In the genomic region with DNA sequence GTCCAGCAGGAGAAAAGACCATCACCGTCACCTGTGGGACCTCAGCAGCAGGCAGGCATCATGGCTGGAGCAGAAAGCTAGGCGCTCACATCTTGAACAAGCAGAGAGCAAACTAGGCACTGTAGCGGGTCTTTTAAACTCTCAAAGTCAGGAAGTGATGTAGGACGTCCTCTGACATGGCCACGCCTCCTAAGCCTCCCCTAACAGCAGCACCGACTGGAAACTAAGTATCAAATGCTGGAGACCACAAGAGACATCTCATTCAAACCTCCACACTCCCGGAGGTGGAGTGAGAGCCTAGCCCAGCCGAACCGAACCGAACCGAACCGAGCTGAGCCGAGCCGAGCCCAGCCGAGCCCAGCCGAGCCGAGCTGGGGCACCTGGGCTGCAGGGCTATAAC, we compare ENCODE assay signal across 7 mouse cellular contexts. TPM values are rescaled to one million over a fixed set of nuclear protein-coding genes. Genes with fewer than 3 reads are reported as not detected.
DNase-seq lines count a peak whose midpoint lies in the region; ATAC-seq lines count a peak whose summit lies in the region.

No protein-coding gene starts in this region.

- no peaks in the 10 kb centered on the region for H3K27me3 ChIP-seq in hindbrain, embryonic 11.5 days (ENCODE audit: control insufficient read depth, insufficient read depth, low read length)

- H3K4me2 ChIP-seq in hindbrain, embryonic 11.5 days (replicated peaks; ENCODE audit: low read depth, low read length), result peak overlapping the region; percentile 9; the same call in 1 of the 2 replicates

- H3K27ac ChIP-seq in hindbrain, embryonic 11.5 days (ENCODE audit: low read depth, low read length), result no peak overlapping the region

- peak; percentile 70 for DNase-seq in ES-CJ7 (ENCODE audit: low read depth, low spot score)
- DNase-seq in ZHBTc4 (ENCODE audit: low read depth, low spot score), result peak; percentile 54
- peak; percentile 8 for DNase-seq in hindbrain, embryonic 11.5 days (ENCODE audit: low spot score)
- DNase-seq in lung, postnatal 25 days (ENCODE audit: low spot score), result peak; percentile 4
- no peak for DNase-seq in urinary bladder, postnatal 14 days (ENCODE audit: low spot score)

- 26% methylated on average over 17 of the region's 17 CpGs for WGBS in hindbrain, embryonic 11.5 days

- no peak for ATAC-seq in hindbrain, embryonic 11.5 days (ENCODE audit: low FRiP score)
- ATAC-seq in erythroblast, adult 5-6 weeks (replicated peaks; ENCODE audit: low FRiP score, poor library complexity, severe bottlenecking), result no peak
- ATAC-seq in granulocyte monocyte progenitor cell, adult 5-6 weeks (replicated peaks; ENCODE audit: poor library complexity, severe bottlenecking), result no peak

- no peaks in the 10 kb centered on the region for H3K4me1 ChIP-seq in hindbrain, embryonic 11.5 days (replicated peaks; ENCODE audit: control insufficient read depth, insufficient read depth, low read length)

- no peak overlapping the region for H3K9ac ChIP-seq in hindbrain, embryonic 11.5 days (ENCODE audit: low read depth, low read length)

- H3K9me3 ChIP-seq in hindbrain, embryonic 11.5 days (ENCODE audit: control insufficient read depth, low read length), result no peaks in the 10 kb centered on the region

- H3K4me3 ChIP-seq in hindbrain, embryonic 11.5 days (ENCODE audit: low read depth, low read length), result peak overlapping the region; percentile 6

- H3K36me3 ChIP-seq in hindbrain, embryonic 11.5 days (ENCODE audit: control insufficient read depth, insufficient read depth, low read length), result no peaks in the 10 kb centered on the region

RNA-seq across cellular contexts. Expression of gene Csnk1e, which starts 15.2 kb away (rescaled TPM):
- 193 and 195 TPM in 2 replicates for polyA plus RNA-seq in hindbrain, embryonic 11.5 days (2014; fragmentation: Nextera tagmentation; extraction: Ambion mirVana)
- 13.2 and 14.6 TPM in 2 replicates for total RNA-seq in erythroblast, adult 5-6 weeks (2015; ENCODE audit: low replicate concordance)
- 3.9 and 16.3 TPM in 2 replicates for total RNA-seq in erythroblast, adult 5-6 weeks (2017; ENCODE audit: low replicate concordance)
- 63.6 and 79.1 TPM in 2 replicates for total RNA-seq in granulocyte monocyte progenitor cell, adult 5-6 weeks (2014; fragmentation: Nextera tagmentation)
- total RNA-seq in granulocyte monocyte progenitor cell, adult 5-6 weeks (2017), result 31.3 and 31.6 TPM in 2 replicates

RNA-seq across cellular contexts. Expression of gene Kcnj4, which starts 34.5 kb away (rescaled TPM):
- polyA plus RNA-seq in hindbrain, embryonic 11.5 days (2014; fragmentation: Nextera tagmentation; extraction: Ambion mirVana), result not detected in 2 replicates
- not detected in 2 replicates for total RNA-seq in erythroblast, adult 5-6 weeks (2015; ENCODE audit: low replicate concordance)
- not detected in 2 replicates for total RNA-seq in erythroblast, adult 5-6 weeks (2017; ENCODE audit: low replicate concordance)
- total RNA-seq in granulocyte monocyte progenitor cell, adult 5-6 weeks (2014; fragmentation: Nextera tagmentation), result not detected in 2 replicates
- not detected in 2 replicates for total RNA-seq in granulocyte monocyte progenitor cell, adult 5-6 weeks (2017)

RNA-seq across cellular contexts. Expression of gene Kdelr3, which starts 45.6 kb away (rescaled TPM):
- 15.8 and 18.3 TPM in 2 replicates for polyA plus RNA-seq in hindbrain, embryonic 11.5 days (2014; fragmentation: Nextera tagmentation; extraction: Ambion mirVana)
- total RNA-seq in erythroblast, adult 5-6 weeks (2015; ENCODE audit: low replicate concordance), result not detected in 2 replicates
- not detected in 2 replicates for total RNA-seq in erythroblast, adult 5-6 weeks (2017; ENCODE audit: low replicate concordance)
- total RNA-seq in granulocyte monocyte progenitor cell, adult 5-6 weeks (2014; fragmentation: Nextera tagmentation), result 0.38 TPM in 1 of 2 replicates, not detected in the other
- total RNA-seq in granulocyte monocyte progenitor cell, adult 5-6 weeks (2017), result 0.56 TPM in 1 of 2 replicates, not detected in the other
